Mouse (Mus musculus) forebrain, embryonic 11.5 days (tissue): ENCODE data around the gene App. TPM values are rescaled to one million over a fixed set of nuclear protein-coding genes. Genes with fewer than 3 reads are reported as not detected.

ENCODE experiments used
- ATAC-seq: fragments of 200-750 bp; cut with Nextera tagmentation; replicated peaks from 2 replicates; pipeline ENCODE4 v1.8.0; 2017; ENCODE audit warnings: moderate TSS enrichment; ENCODE audit not compliant: low FRiP score
- DNase-seq: peaks from one replicate; pipeline ENCODE4 v3.0.0-alpha.2; 2017; ENCODE audit warnings: low spot score
- H3K27ac ChIP-seq: fragments of 300-500 bp; sonication (generic); 2 replicates; pipeline ENCODE4 v1.5.1; 2014; ENCODE audit warnings: low read depth, low read length
- H3K27me3 ChIP-seq: fragments of 300-500 bp; sonication (generic); 2 replicates; pipeline ENCODE4 v1.6.1; 2014; ENCODE audit warnings: mild to moderate bottlenecking, low read length, mixed read lengths; ENCODE audit not compliant: control insufficient read depth, insufficient read depth
- H3K36me3 ChIP-seq: fragments of 300-500 bp; sonication (generic); 2 replicates; pipeline ENCODE4 v1.6.1; 2014; ENCODE audit warnings: mild to moderate bottlenecking, low read length, moderate library complexity, mixed read lengths; ENCODE audit not compliant: control insufficient read depth, insufficient read depth
- H3K4me1 ChIP-seq: fragments of 300-500 bp; sonication (generic); replicated peaks from 2 replicates; pipeline ENCODE4 v1.6.1; 2014; ENCODE audit warnings: low read length, mixed read lengths; ENCODE audit not compliant: control insufficient read depth, insufficient read depth
- H3K4me2 ChIP-seq: fragments of 300-500 bp; sonication (generic); 2 replicates; pipeline ENCODE4 v1.6.1; 2014; ENCODE audit warnings: low read depth, mild to moderate bottlenecking, low read length, moderate library complexity, mixed read lengths; ENCODE audit not compliant: severe bottlenecking
- H3K4me3 ChIP-seq: fragments of 300-500 bp; sonication (generic); 2 replicates; pipeline ENCODE4 v1.5.1; 2014; ENCODE audit warnings: low read depth, low read length
- H3K9ac ChIP-seq: fragments of 300-500 bp; sonication (generic); 2 replicates; pipeline ENCODE4 v1.6.1; 2014; ENCODE audit warnings: low read length
- H3K9me3 ChIP-seq: fragments of 300-500 bp; sonication (generic); 2 replicates; pipeline ENCODE4 v1.6.1; 2016; ENCODE audit warnings: low read length, mixed read lengths; ENCODE audit not compliant: control insufficient read depth
- WGBS: fragments of 180-500 bp; shearing (Covaris S2); extraction: QIAGEN DNeasy Blood & Tissue Kit; methylation state at CpG from one replicate; pipeline ENCODE4 v1.1.7; 2014; 5-methylcytosine and 5-hydroxymethylcytosine counted together
- polyA plus RNA-seq: library from polyadenylated mRNA; unstranded; fragments of >200 nt; fragmentation: Nextera tagmentation; extraction: Ambion mirVana; gene quantifications from 2 replicates; pipeline ENCODE4 v1.2.1, GENCODE M21; 2014

The App gene
- polyA plus RNA-seq, 1 experiment from 2014 or later: 134 TPM

- ATAC-seq: no peak
Measured at GRCm38 (mm10) chr16:85019273-85019672, 154.3 kb downstream of the App start.

GRCm38 (mm10) chr16:85017845-85018244 lies 155.7 kb downstream of the App start:
- peaks cover 2% of the 10 kb centered on the region; the same call in 1 of the 2 replicates for H3K4me1 ChIP-seq
- H3K27ac ChIP-seq: no peak overlapping the region
- no peaks in the 10 kb centered on the region for H3K27me3 ChIP-seq
- no peak overlapping the region for H3K9ac ChIP-seq
- no peak for ATAC-seq
- peaks cover 4% of the 10 kb centered on the region; the same call in 1 of the 2 replicates for H3K36me3 ChIP-seq
- 84% methylated on average over 7 of the region's 7 CpGs for WGBS
- no peak overlapping the region for H3K4me2 ChIP-seq
- no peak for DNase-seq
- no peak overlapping the region for H3K4me3 ChIP-seq
- H3K9me3 ChIP-seq: no peaks in the 10 kb centered on the region

More at GRCm38 (mm10) chr16:85019273-85019672, 154.3 kb downstream of the App start:
- Histone ChIP-seq H3K4me1 (peaks cover 2% of the 10 kb centered on the region; the same call in 1 of the 2 replicates), H3K4me3 (no peak overlapping the region), H3K4me2 (no peak overlapping the region), H3K36me3 (peaks cover 2% of the 10 kb centered on the region; the same call in 1 of the 2 replicates), H3K27me3 (no peaks in the 10 kb centered on the region), H3K9me3 (no peaks in the 10 kb centered on the region), H3K9ac (no peak overlapping the region), H3K27ac (no peak overlapping the region)
- WGBS: 71% methylated on average over 5 of the region's 5 CpGs
- DNase-seq: no peak

- no peak for ATAC-seq
- DNase-seq: no peak
- no peak overlapping the region for H3K4me3 ChIP-seq
- H3K4me1 ChIP-seq: no peaks in the 10 kb centered on the region
- H3K36me3 ChIP-seq: peaks cover 4% of the 10 kb centered on the region; the same call in 1 of the 2 replicates
- WGBS: 93% methylated on average over 3 of the region's 3 CpGs
- no peaks in the 10 kb centered on the region for H3K9me3 ChIP-seq
- no peak overlapping the region for H3K27ac ChIP-seq
- no peak overlapping the region for H3K4me2 ChIP-seq
- no peak overlapping the region for H3K9ac ChIP-seq
- H3K27me3 ChIP-seq: no peaks in the 10 kb centered on the region
Measured at GRCm38 (mm10) chr16:85012695-85013094, 160.9 kb downstream of the App start.

GRCm38 (mm10) chr16:85012172-85012571 lies 161.4 kb downstream of the App start:
- H3K4me1 ChIP-seq: no peaks in the 10 kb centered on the region
- no peaks in the 10 kb centered on the region for H3K27me3 ChIP-seq
- no peak overlapping the region for H3K4me3 ChIP-seq
- no peaks in the 10 kb centered on the region for H3K9me3 ChIP-seq
- DNase-seq (no peak), ATAC-seq (no peak)
- WGBS: 90% methylated on average over 5 of the region's 5 CpGs
- H3K27ac ChIP-seq: no peak overlapping the region
- no peak overlapping the region for H3K4me2 ChIP-seq
- H3K9ac ChIP-seq: no peak overlapping the region
- H3K36me3 ChIP-seq: peaks cover 4% of the 10 kb centered on the region; the same call in 1 of the 2 replicates

- 84% methylated on average over 2 of the region's 2 CpGs for WGBS
- DNase-seq (no peak), ATAC-seq (no peak)
- Histone ChIP-seq H3K9me3 (no peaks in the 10 kb centered on the region), H3K4me1 (no peaks in the 10 kb centered on the region), H3K36me3 (peaks cover 4% of the 10 kb centered on the region; the same call in 1 of the 2 replicates), H3K9ac (no peak overlapping the region), H3K4me3 (no peak overlapping the region), H3K27ac (no peak overlapping the region), H3K4me2 (no peak overlapping the region), H3K27me3 (no peaks in the 10 kb centered on the region)
Measured at GRCm38 (mm10) chr16:85010651-85011050, 162.9 kb downstream of the App start.

- H3K36me3 ChIP-seq: peaks cover 2% of the 10 kb centered on the region; the same call in 1 of the 2 replicates
- H3K4me3 ChIP-seq: no peak overlapping the region
- no peak overlapping the region for H3K27ac ChIP-seq
- H3K4me1 ChIP-seq: no peaks in the 10 kb centered on the region
- H3K27me3 ChIP-seq: no peaks in the 10 kb centered on the region
- no peak overlapping the region for H3K4me2 ChIP-seq
- no peak for DNase-seq
- no peaks in the 10 kb centered on the region for H3K9me3 ChIP-seq
- H3K9ac ChIP-seq: no peak overlapping the region
- 79% methylated on average over 9 of the region's 9 CpGs for WGBS
- no peak for ATAC-seq
Measured at GRCm38 (mm10) chr16:85008866-85009645, 164.5 kb downstream of the App start.

- H3K36me3 ChIP-seq: peaks cover 4% of the 10 kb centered on the region; the same call in 1 of the 2 replicates
- H3K4me1 ChIP-seq: no peaks in the 10 kb centered on the region
- ATAC-seq (no peak), DNase-seq (no peak)
- no peaks in the 10 kb centered on the region for H3K27me3 ChIP-seq
- 92% methylated on average over 5 of the region's 5 CpGs for WGBS
- no peak overlapping the region for H3K9ac ChIP-seq
- no peak overlapping the region for H3K27ac ChIP-seq
- H3K4me2 ChIP-seq: no peak overlapping the region
- no peak overlapping the region for H3K4me3 ChIP-seq
- H3K9me3 ChIP-seq: no peaks in the 10 kb centered on the region
Measured at GRCm38 (mm10) chr16:85001939-85002556, 171.5 kb downstream of the App start.

GRCm38 (mm10) chr16:85000304-85000703 lies 173.3 kb downstream of the App start:
- no peak overlapping the region for H3K4me2 ChIP-seq
- WGBS: 92% methylated on average over 7 of the region's 7 CpGs
- no peak overlapping the region for H3K27ac ChIP-seq
- H3K4me3 ChIP-seq: no peak overlapping the region
- H3K27me3 ChIP-seq: no peaks in the 10 kb centered on the region
- ATAC-seq (no peak), DNase-seq (no peak)
- no peaks in the 10 kb centered on the region for H3K9me3 ChIP-seq
- peaks cover 4% of the 10 kb centered on the region; the same call in 1 of the 2 replicates for H3K36me3 ChIP-seq
- no peak overlapping the region for H3K9ac ChIP-seq
- no peaks in the 10 kb centered on the region for H3K4me1 ChIP-seq
